Mouse (Mus musculus) kidney, embryonic 16.5 days (tissue): ENCODE data around the gene Nck2. TPM values are rescaled to one million over a fixed set of nuclear protein-coding genes. Genes with fewer than 3 reads are reported as not detected.

Source experiments
- ATAC-seq: fragments of 200-750 bp; cut with Nextera tagmentation; 2 replicates; pipeline ENCODE4 v1.8.0; 2017; ENCODE audit warnings: moderate TSS enrichment; ENCODE audit not compliant: low FRiP score, low TSS enrichment
- H3K27ac ChIP-seq: fragments of 300-500 bp; sonication (generic); 2 replicates; pipeline ENCODE4 v1.5.1; 2014; ENCODE audit warnings: low read length
- H3K27me3 ChIP-seq: fragments of 300-500 bp; sonication (generic); 2 replicates; pipeline ENCODE4 v1.6.1; 2014; ENCODE audit warnings: low read length, control low read depth, mixed read lengths; ENCODE audit not compliant: insufficient read depth
- H3K36me3 ChIP-seq: fragments of 300-500 bp; sonication (generic); 2 replicates; pipeline ENCODE4 v1.6.1; 2014; ENCODE audit warnings: low read length, control low read depth, mixed read lengths; ENCODE audit not compliant: insufficient read depth
- H3K4me1 ChIP-seq: fragments of 300-500 bp; sonication (generic); 2 replicates; pipeline ENCODE4 v1.6.1; 2014; ENCODE audit warnings: low read length, control low read depth, mixed read lengths; ENCODE audit not compliant: insufficient read depth
- H3K4me2 ChIP-seq: fragments of 300-500 bp; sonication (generic); replicated peaks from 2 replicates; pipeline ENCODE4 v1.6.1; 2014; ENCODE audit warnings: low read depth, low read length
- H3K4me3 ChIP-seq: fragments of 300-500 bp; sonication (generic); 2 replicates; pipeline ENCODE4 v1.5.1; 2014; ENCODE audit warnings: mild to moderate bottlenecking, low read length
- H3K9ac ChIP-seq: fragments of 300-500 bp; sonication (generic); replicated peaks from 2 replicates; pipeline ENCODE4 v1.6.1; 2014; ENCODE audit warnings: low read length
- H3K9me3 ChIP-seq: fragments of 300-500 bp; sonication (generic); 2 replicates; pipeline ENCODE4 v1.6.1; 2016; ENCODE audit warnings: low read length, control low read depth
- WGBS: fragments of 180-500 bp; shearing (Covaris S2); extraction: QIAGEN DNeasy Blood & Tissue Kit; methylation state at CpG from one replicate; pipeline ENCODE4 v1.1.7; 2014; 5-methylcytosine and 5-hydroxymethylcytosine counted together
- polyA plus RNA-seq: library from polyadenylated mRNA; unstranded; fragments of >200 nt; fragmentation: Nextera tagmentation; extraction: Ambion mirVana; gene quantifications from 2 replicates; pipeline ENCODE4 v1.2.1, GENCODE M21; 2015

Gene Nck2
- polyA plus RNA-seq, 1 experiment from 2014 or later: 44.5 TPM

GRCm38 (mm10) chr1:43464976-43465375 lies 20.6 kb downstream of the Nck2 start:
- no peak overlapping the region for H3K27ac ChIP-seq
- H3K4me1 ChIP-seq: peaks cover 50% of the 10 kb centered on the region
- no peaks in the 10 kb centered on the region for H3K27me3 ChIP-seq
- 0 out of 2 replicates have a peak, but pooled peaks cover 3% of the 10 kb centered on the region for H3K36me3 ChIP-seq
- no peak overlapping the region for H3K4me3 ChIP-seq
- no peaks in the 10 kb centered on the region for H3K9me3 ChIP-seq
- no peak overlapping the region for H3K9ac ChIP-seq
- ATAC-seq: no peak
- no peak overlapping the region for H3K4me2 ChIP-seq

GRCm38 (mm10) chr1:43465957-43466624 lies 21.7 kb downstream of the Nck2 start:
- H3K9me3 ChIP-seq: no peaks in the 10 kb centered on the region
- H3K4me1 ChIP-seq: peaks cover 50% of the 10 kb centered on the region
- no peak overlapping the region for H3K9ac ChIP-seq
- H3K4me3 ChIP-seq: no peak overlapping the region
- no peak for ATAC-seq
- H3K27ac ChIP-seq: no peak overlapping the region
- 62% methylated on average over 9 of the region's 9 CpGs for WGBS
- H3K27me3 ChIP-seq: no peaks in the 10 kb centered on the region
- 0 out of 2 replicates have a peak, but pooled peaks cover 2% of the 10 kb centered on the region for H3K36me3 ChIP-seq
- no peak overlapping the region for H3K4me2 ChIP-seq

GRCm38 (mm10) chr1:43467656-43468055 lies 23.3 kb downstream of the Nck2 start:
- Histone ChIP-seq H3K4me2 (no peak overlapping the region), H3K27me3 (no peaks in the 10 kb centered on the region), H3K36me3 (no peaks in the 10 kb centered on the region), H3K4me3 (no peak overlapping the region), H3K27ac (no peak overlapping the region), H3K4me1 (peaks cover 58% of the 10 kb centered on the region), H3K9me3 (no peaks in the 10 kb centered on the region), H3K9ac (no peak overlapping the region)
- 80% methylated on average over 8 of the region's 8 CpGs for WGBS
- no peak for ATAC-seq

GRCm38 (mm10) chr1:43468207-43468606 lies 23.8 kb downstream of the Nck2 start:
- Histone ChIP-seq H3K9ac (no peak overlapping the region), H3K36me3 (no peaks in the 10 kb centered on the region), H3K27me3 (no peaks in the 10 kb centered on the region), H3K4me1 (peaks cover 55% of the 10 kb centered on the region), H3K27ac (peak overlapping the region; percentile 30; the same call in 1 of the 2 replicates), H3K9me3 (no peaks in the 10 kb centered on the region), H3K4me2 (no peak overlapping the region), H3K4me3 (no peak overlapping the region)
- peak; percentile 31; the same call in 1 of the 2 replicates for ATAC-seq
- 61% methylated on average over 7 of the region's 7 CpGs for WGBS

- no peaks in the 10 kb centered on the region for H3K36me3 ChIP-seq
- H3K9ac ChIP-seq: no peak overlapping the region
- H3K4me2 ChIP-seq: no peak overlapping the region
- no peak overlapping the region for H3K4me3 ChIP-seq
- peak overlapping the region; percentile 30; the same call in 1 of the 2 replicates for H3K27ac ChIP-seq
- ATAC-seq: peak; percentile 28; the same call in 1 of the 2 replicates
- WGBS: 61% methylated on average over 3 of the region's 3 CpGs
- peaks cover 57% of the 10 kb centered on the region for H3K4me1 ChIP-seq
- H3K27me3 ChIP-seq: no peaks in the 10 kb centered on the region
- H3K9me3 ChIP-seq: no peaks in the 10 kb centered on the region
Observed at GRCm38 (mm10) chr1:43468978-43469377, 24.6 kb downstream of the Nck2 start.

- H3K27ac ChIP-seq: no peak overlapping the region
- no peaks in the 10 kb centered on the region for H3K27me3 ChIP-seq
- 65% methylated on average over 10 of the region's 10 CpGs for WGBS
- peaks cover 63% of the 10 kb centered on the region for H3K4me1 ChIP-seq
- H3K9ac ChIP-seq: no peak overlapping the region
- H3K9me3 ChIP-seq: no peaks in the 10 kb centered on the region
- ATAC-seq: no peak
- no peaks in the 10 kb centered on the region for H3K36me3 ChIP-seq
- no peak overlapping the region for H3K4me3 ChIP-seq
- H3K4me2 ChIP-seq: no peak overlapping the region
Observed at GRCm38 (mm10) chr1:43470421-43471179, 26.2 kb downstream of the Nck2 start.

- H3K4me2 ChIP-seq: no peak overlapping the region
- H3K4me3 ChIP-seq: no peak overlapping the region
- no peak overlapping the region for H3K9ac ChIP-seq
- no peak for ATAC-seq
- H3K27ac ChIP-seq: no peak overlapping the region
- H3K36me3 ChIP-seq: no peaks in the 10 kb centered on the region
- peaks cover 63% of the 10 kb centered on the region for H3K4me1 ChIP-seq
- H3K27me3 ChIP-seq: no peaks in the 10 kb centered on the region
- WGBS: 86% methylated on average over 4 of the region's 4 CpGs
- H3K9me3 ChIP-seq: no peaks in the 10 kb centered on the region
Observed at GRCm38 (mm10) chr1:43471180-43472045, 27.0 kb downstream of the Nck2 start.

- Histone ChIP-seq H3K9me3 (no peaks in the 10 kb centered on the region), H3K27me3 (no peaks in the 10 kb centered on the region), H3K36me3 (no peaks in the 10 kb centered on the region), H3K9ac (no peak overlapping the region), H3K4me2 (no peak overlapping the region), H3K4me3 (no peak overlapping the region), H3K27ac (0 out of 2 replicates have a peak overlapping the region, but pooled peaks have one; percentile 8), H3K4me1 (peaks cover 58% of the 10 kb centered on the region)
- no peak for ATAC-seq
- WGBS: 54% methylated on average over 8 of the region's 8 CpGs
Observed at GRCm38 (mm10) chr1:43472046-43472649, 27.8 kb downstream of the Nck2 start.

GRCm38 (mm10) chr1:43473734-43474534 lies 29.6 kb downstream of the Nck2 start:
- H3K36me3 ChIP-seq: no peaks in the 10 kb centered on the region
- H3K27ac ChIP-seq: peak overlapping the region; percentile 26; the same call in 1 of the 2 replicates
- peaks cover 40% of the 10 kb centered on the region for H3K4me1 ChIP-seq
- no peak overlapping the region for H3K4me3 ChIP-seq
- ATAC-seq: no peak
- H3K27me3 ChIP-seq: no peaks in the 10 kb centered on the region
- WGBS: 53% methylated on average over 5 of the region's 5 CpGs
- no peaks in the 10 kb centered on the region for H3K9me3 ChIP-seq
- no peak overlapping the region for H3K9ac ChIP-seq
- H3K4me2 ChIP-seq: no peak overlapping the region
